Mouse (Mus musculus) olfactory bulb, adult 2 months (tissue): ENCODE data around the gene Wnt3.

Experiments
- CTCF ChIP-seq: fragments of 200-500 bp; IDR thresholded peaks from 2 replicates; pipeline ENCODE4 v1.5.1; 2012; ENCODE audit warnings: low read depth, mild to moderate bottlenecking, low read length, moderate library complexity; ENCODE audit not compliant: insufficient read depth
- POLR2A ChIP-seq: fragments of 200-500 bp; IDR thresholded peaks from 2 replicates; pipeline ENCODE4 v1.6.1; 2012; ENCODE audit warnings: mild to moderate bottlenecking, low read depth, low read length, moderate library complexity; ENCODE audit not compliant: insufficient read depth

DNA sequence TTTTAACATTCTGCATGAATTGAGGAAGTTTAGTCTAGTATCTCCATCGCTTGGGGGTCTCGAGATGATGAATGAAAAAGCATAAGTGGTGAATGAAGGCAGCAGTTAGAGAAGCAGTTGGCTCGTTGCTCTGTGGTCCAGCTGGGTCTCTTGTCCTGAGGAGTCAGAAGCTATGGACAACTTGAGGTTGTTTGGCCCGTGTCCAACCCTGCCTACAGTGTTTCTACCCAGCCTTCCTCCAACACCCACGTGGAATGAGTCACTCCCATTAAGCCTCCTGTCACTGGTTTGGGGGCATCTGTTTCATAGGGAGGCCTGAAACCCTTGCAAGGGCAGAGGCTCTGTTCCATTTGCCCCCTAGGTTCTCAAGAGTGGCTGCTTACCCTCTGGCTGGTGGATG, 16.0 kb downstream of the Wnt3 start:
- no peak for TF ChIP-seq POLR2A
- TF ChIP-seq CTCF: no peak
